In the genomic region with DNA sequence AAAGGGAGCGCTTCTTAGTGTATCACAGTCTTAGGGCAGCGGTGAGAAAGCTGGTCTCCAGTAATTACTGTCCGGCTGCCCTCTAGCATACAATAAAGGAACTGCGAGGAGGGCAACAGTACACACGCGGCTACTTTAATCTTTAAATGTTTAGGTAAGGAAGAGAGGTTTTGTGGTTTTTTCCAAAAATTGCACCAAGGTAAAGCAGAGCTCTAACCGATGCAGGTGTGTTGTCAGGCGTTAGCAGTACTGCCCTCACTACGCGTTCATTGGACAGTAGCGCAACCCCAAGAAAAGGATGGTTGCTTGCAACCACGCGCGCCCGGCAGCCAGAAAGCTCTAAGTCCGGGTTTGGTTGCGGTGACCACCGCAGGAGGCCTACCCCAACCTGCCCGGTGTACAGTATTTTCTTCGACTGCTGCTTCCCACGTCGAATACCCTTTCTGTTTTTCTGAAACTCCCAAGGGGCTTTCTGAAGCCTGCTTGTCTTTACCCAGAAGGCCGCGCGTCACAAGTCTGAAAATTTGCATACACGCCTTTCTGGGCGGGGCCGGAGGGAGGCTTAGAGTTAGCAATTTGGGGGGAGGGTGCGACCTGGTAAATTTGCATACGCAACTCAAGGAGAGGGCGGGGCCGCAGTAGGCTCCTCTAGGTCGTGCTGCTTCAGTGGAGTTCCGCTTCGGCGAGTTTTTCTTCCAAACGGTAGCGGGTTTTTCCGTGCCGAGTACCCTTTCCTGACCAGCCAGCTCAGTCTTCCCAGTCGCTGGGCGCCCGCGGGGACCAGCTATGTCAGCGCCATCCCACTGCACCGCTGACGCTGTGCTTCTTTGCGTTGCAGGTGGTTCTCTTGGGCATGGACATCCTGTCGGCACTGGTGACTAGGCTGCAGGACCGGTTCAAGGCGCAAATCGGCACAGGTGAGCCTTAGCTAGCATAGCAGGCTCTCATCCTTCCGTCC, we compare ENCODE assay signal across 8 mouse cellular contexts.
A peak's percentile ranks its signal among the peaks of the same experiment; 100 is the strongest.
DNase-seq lines count a peak whose midpoint lies in the region; ATAC-seq and TF ChIP-seq lines count a peak whose summit lies in the region.

No protein-coding gene starts in this region.

- H3K4me3 ChIP-seq in ES-E14 (ENCODE audit: insufficient read depth in 1 of 2, low read depth in 1 of 2, low read length in 2 of 2, poor library complexity in 1 of 2, severe bottlenecking in 1 of 2): peak overlapping the region; percentile 62 to 83
- peak overlapping the region; percentile 43 for H3K4me3 ChIP-seq in forebrain, embryonic 15.5 days
- peak overlapping the region; percentile 78 for H3K4me3 ChIP-seq in lung, adult 2 months (replicated peaks; ENCODE audit: extremely low read depth, low read depth, low read length)

- peak overlapping the region; percentile 97 for H3K27ac ChIP-seq in ES-E14 (ENCODE audit: insufficient read depth, low read depth, low read length, poor library complexity, severe bottlenecking)
- peak overlapping the region; percentile 90 for H3K27ac ChIP-seq in forebrain, embryonic 15.5 days (replicated peaks)

- H3K9ac ChIP-seq in ES-E14 (ENCODE audit: insufficient read depth, low read depth, low read length, poor library complexity, severe bottlenecking): peak overlapping the region; percentile 80
- peak overlapping the region; percentile 52 for H3K9ac ChIP-seq in forebrain, embryonic 15.5 days (replicated peaks)

- TF ChIP-seq CTCF in lung, adult 2 months (IDR thresholded peaks at IDR 0.05; ENCODE audit: insufficient read depth, low read length): 0 out of 2 replicates have a peak, but pooled peaks have one; percentile 37

- no peaks in the 10 kb centered on the region for H3K27me3 ChIP-seq in forebrain, embryonic 15.5 days

- peak; percentile 91 for ATAC-seq in forebrain, embryonic 15.5 days (replicated peaks)
- peak; percentile 81 for ATAC-seq in neutrophil, adult 5-6 weeks (ENCODE audit: extremely low read depth, insufficient number of reproducible peaks, low FRiP score, poor library complexity, severe bottlenecking)

- no peaks in the 10 kb centered on the region for H3K9me3 ChIP-seq in ES-E14 (ENCODE audit: control insufficient read depth, insufficient read depth, low read depth, low read length)
- H3K9me3 ChIP-seq in forebrain, embryonic 15.5 days: no peaks in the 10 kb centered on the region

- H3K36me3 ChIP-seq in ES-E14 (ENCODE audit: control insufficient read depth, insufficient read depth, low read length, poor library complexity, severe bottlenecking): no peaks in the 10 kb centered on the region; the same call in 1 of the 2 replicates
- H3K36me3 ChIP-seq in forebrain, embryonic 15.5 days: peaks cover 23% of the 10 kb centered on the region

- peak; percentile 99 for TF ChIP-seq POLR2A in lung, adult 2 months (IDR thresholded peaks at IDR 0.05; ENCODE audit: borderline replicate concordance, extremely low read depth, low read depth, low read length)

- intact Hi-C loops in heart, postnatal 25 days (cut with DNase I): loop anchor here (1.0 to 5.0 kb wide), 3 partner anchors 42 to 137 kb away; a partner anchor contains a TSS

- H3K4me2 ChIP-seq in forebrain, embryonic 15.5 days (replicated peaks): peak overlapping the region; percentile 55

- DNase-seq in ES-E14 (ENCODE audit: low read depth, low spot score): peak; percentile 99
- peak; percentile 93 for DNase-seq in cerebellum, adult 11-12 months
- DNase-seq in heart, postnatal 25 days (ENCODE audit: low spot score): peak; percentile 78
- peak; percentile 83 to 93 for DNase-seq in layer of hippocampus, adult 18-20 months (ENCODE audit: low spot score in 2 of 2)
- DNase-seq in lung, adult 2 months: peak; percentile 93
- peak; percentile 89 to 93 for DNase-seq in thymus, adult 18-20 months

- in situ Hi-C loops in ES-E14 (cut with MboI; ENCODE audit: low sequenced_read_pairs in 2 of 2, unreplicated experiment in 2 of 2): no loop called here

- peaks cover 2 to 6% of the 10 kb centered on the region in 2 experiments; a peak in 2 of 4 replicates for H3K4me1 ChIP-seq in ES-E14 (ENCODE audit: control insufficient read depth in 2 of 2, insufficient read depth in 2 of 2, low read length in 2 of 2, poor library complexity in 1 of 2)
- peaks cover 44% of the 10 kb centered on the region for H3K4me1 ChIP-seq in forebrain, embryonic 15.5 days
- H3K4me1 ChIP-seq in lung, adult 2 months (ENCODE audit: control insufficient read depth, insufficient read depth, low read length): peaks cover 6% of the 10 kb centered on the region; the same call in 1 of the 2 replicates

- 2% methylated on average over 53 of the region's 53 CpGs for WGBS in forebrain, embryonic 15.5 days
- 1% methylated on average over 53 of the region's 53 CpGs for WGBS in lung, adult 2 months

TF ChIP-seq in ES-E14, 5 proteins besides CTCF, POLR2A, EP300 and RAD21:
- TF ChIP-seq CHD2 (IDR thresholded peaks at IDR 0.05; ENCODE audit: low read depth, low read length): 0 out of 2 replicates have a peak, but pooled peaks have one; percentile 13
- peak; percentile 83; the same call in 1 of the 2 replicates for TF ChIP-seq HCFC1 (IDR thresholded peaks at IDR 0.05; ENCODE audit: borderline replicate concordance, insufficient read depth, low read length)
- no peak for TF ChIP-seq MAFK (IDR thresholded peaks at IDR 0.05; ENCODE audit: insufficient read depth, low read depth, low read length)
- no peak for TF ChIP-seq ZC3H11A (IDR thresholded peaks at IDR 0.05; ENCODE audit: borderline replicate concordance, low read depth, low read length)
- TF ChIP-seq ZNF384 (IDR thresholded peaks at IDR 0.05; ENCODE audit: low read depth, low read length): peak; percentile 52; the same call in 1 of the 2 replicates

Comparison
In these comparisons a context has a peak if more than half of its experiments do, and no peak if none do; other contexts are left out.
1. Peak in every context shown above with its lines: DNase-seq, ATAC-seq, H3K4me3 ChIP-seq and H3K27ac ChIP-seq.